Mouse (Mus musculus): ENCODE data around the gene Foxp1. TPM values are rescaled to one million over a fixed set of nuclear protein-coding genes. Genes with fewer than 3 reads are reported as not detected.

The Foxp1 gene
- total and polyA plus RNA-seq, 2 experiments from 2014 or later, result 112 to 167 TPM

DNA sequence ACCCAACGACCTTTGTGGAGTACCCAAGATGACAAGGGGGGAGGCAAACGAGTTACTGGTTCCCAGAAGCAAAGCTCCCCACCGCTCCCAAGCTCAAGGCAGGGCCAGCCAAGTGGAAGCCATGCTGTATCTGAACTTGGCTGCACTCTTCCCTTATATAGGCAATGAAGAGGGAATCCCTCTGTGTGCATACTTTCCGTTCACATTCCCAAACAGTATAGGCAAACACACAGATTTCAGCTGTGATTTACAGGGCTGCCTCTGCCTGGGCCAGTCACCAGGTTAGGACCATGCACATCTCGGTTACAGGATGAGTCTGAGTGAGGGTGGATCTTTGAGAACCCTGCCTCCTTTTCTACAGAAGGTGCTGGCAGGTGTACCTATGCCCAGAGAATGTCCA is 429.3 kb downstream of the Foxp1 start:
- DNase-seq (no peak), ATAC-seq (no peak)
- Histone ChIP-seq H3K9ac (no peak overlapping the region), H3K36me3 (ENCODE audit: insufficient read depth) (no peaks in the 10 kb centered on the region), H3K4me2 (ENCODE audit: low read depth) (no peak overlapping the region), H3K4me1 (ENCODE audit: insufficient read depth) (peaks cover 7% of the 10 kb centered on the region), H3K27me3 (ENCODE audit: insufficient read depth, low read length) (no peaks in the 10 kb centered on the region), H3K9me3 (ENCODE audit: low read length) (no peaks in the 10 kb centered on the region), H3K4me3 (ENCODE audit: low read depth, low read length) (no peak overlapping the region), H3K27ac (ENCODE audit: low read depth, low read length) (no peak overlapping the region)
- 58% methylated on average over 5 of the region's 5 CpGs for WGBS
- no peak for TF ChIP-seq CTCF (IDR thresholded peaks at IDR 0.05; ENCODE audit: low read depth)

DNA sequence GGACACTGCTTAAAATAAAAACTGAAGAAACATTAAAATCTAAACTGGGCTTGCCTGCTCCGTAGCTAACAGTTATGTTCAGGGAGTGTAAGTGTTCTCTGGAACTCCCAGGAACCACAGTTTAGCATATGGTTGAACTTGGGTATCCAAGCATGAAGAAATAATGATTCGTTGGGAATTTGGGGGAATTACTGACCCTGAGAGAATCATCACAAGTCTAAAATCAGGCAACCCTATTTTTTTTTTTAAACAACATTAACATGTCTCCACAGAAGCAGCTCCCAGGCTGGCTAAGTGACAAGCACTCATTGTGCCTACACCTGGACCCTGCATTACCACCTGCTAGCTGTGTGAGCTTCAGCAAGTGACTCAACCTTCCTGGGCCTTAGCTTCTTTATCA is 430.7 kb downstream of the Foxp1 start:
- Histone ChIP-seq H3K4me3 (ENCODE audit: low read depth, low read length) (no peak overlapping the region), H3K27ac (ENCODE audit: low read depth, low read length) (no peak overlapping the region), H3K27me3 (ENCODE audit: insufficient read depth, low read length) (no peaks in the 10 kb centered on the region), H3K9me3 (ENCODE audit: low read length) (no peaks in the 10 kb centered on the region), H3K9ac (no peak overlapping the region), H3K4me2 (ENCODE audit: low read depth) (no peak overlapping the region), H3K4me1 (ENCODE audit: insufficient read depth) (peaks cover 7% of the 10 kb centered on the region), H3K36me3 (ENCODE audit: insufficient read depth) (no peaks in the 10 kb centered on the region)
- 50% methylated on average over 2 of the region's 2 CpGs for WGBS
- ATAC-seq (no peak), DNase-seq (no peak)
- no peak for TF ChIP-seq CTCF (IDR thresholded peaks at IDR 0.05; ENCODE audit: low read depth)

DNA sequence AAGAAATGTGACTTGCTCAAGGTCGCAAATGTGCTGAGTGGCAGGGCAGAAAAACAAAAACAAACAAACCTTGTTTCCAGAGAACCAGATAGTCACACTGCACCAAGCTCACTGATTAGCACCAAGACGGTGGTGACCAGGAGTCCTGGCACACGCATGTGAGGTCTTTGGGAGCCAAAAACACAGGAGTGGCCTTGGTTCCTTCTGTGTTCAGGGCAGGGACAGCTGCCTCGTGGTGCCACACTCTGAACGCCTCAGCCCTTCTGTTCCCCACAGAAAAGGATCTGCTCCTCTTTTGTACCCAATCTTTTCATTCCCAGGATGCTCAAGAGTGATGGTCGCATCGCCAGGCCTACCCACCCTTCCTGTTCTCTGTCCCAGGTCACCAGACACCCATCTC is 434.9 kb downstream of the Foxp1 start:
- Histone ChIP-seq H3K27ac (ENCODE audit: low read depth, low read length) (no peak overlapping the region), H3K27me3 (ENCODE audit: insufficient read depth, low read length) (no peaks in the 10 kb centered on the region), H3K4me2 (ENCODE audit: low read depth) (no peak overlapping the region), H3K4me1 (ENCODE audit: insufficient read depth) (no peaks in the 10 kb centered on the region), H3K4me3 (ENCODE audit: low read depth, low read length) (no peak overlapping the region), H3K9me3 (ENCODE audit: low read length) (no peaks in the 10 kb centered on the region), H3K36me3 (ENCODE audit: insufficient read depth) (no peaks in the 10 kb centered on the region), H3K9ac (no peak overlapping the region)
- ATAC-seq, result no peak
- no peak for DNase-seq
- no peak for TF ChIP-seq CTCF (IDR thresholded peaks at IDR 0.05; ENCODE audit: low read depth)
- WGBS, result 66% methylated on average over 7 of the region's 7 CpGs

DNA sequence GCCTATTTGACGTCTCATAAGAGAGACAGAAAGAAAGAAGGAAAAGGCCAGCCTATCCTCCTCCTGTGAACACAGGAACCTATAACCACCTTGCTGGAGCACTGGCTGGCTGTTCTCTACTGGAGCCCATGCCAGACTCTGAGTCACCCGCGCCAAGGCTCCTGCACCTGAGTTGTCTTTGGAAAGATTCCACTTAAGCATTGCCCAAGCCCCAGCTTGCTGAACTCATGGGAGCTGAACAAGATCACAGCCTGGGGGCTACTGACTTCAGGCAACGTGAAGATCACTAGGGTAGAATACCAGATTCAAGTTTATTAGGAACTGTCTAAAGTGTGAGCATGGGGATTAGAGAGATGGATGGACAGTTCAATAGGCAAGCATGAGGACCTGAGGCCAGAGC is 437.6 kb downstream of the Foxp1 start:
- H3K4me3 ChIP-seq (ENCODE audit: low read depth, low read length), result no peak overlapping the region
- no peaks in the 10 kb centered on the region for H3K9me3 ChIP-seq (ENCODE audit: low read length)
- TF ChIP-seq CTCF (IDR thresholded peaks at IDR 0.05; ENCODE audit: low read depth), result no peak
- H3K9ac ChIP-seq, result no peak overlapping the region
- no peaks in the 10 kb centered on the region for H3K36me3 ChIP-seq (ENCODE audit: insufficient read depth)
- 92% methylated on average over 4 of the region's 4 CpGs for WGBS
- ATAC-seq (no peak), DNase-seq (no peak)
- 0 out of 2 replicates have a peak, but pooled peaks cover 4% of the 10 kb centered on the region for H3K4me1 ChIP-seq (ENCODE audit: insufficient read depth)
- H3K4me2 ChIP-seq (ENCODE audit: low read depth), result no peak overlapping the region
- H3K27ac ChIP-seq (ENCODE audit: low read depth, low read length), result no peak overlapping the region
- no peaks in the 10 kb centered on the region for H3K27me3 ChIP-seq (ENCODE audit: insufficient read depth, low read length)

DNA sequence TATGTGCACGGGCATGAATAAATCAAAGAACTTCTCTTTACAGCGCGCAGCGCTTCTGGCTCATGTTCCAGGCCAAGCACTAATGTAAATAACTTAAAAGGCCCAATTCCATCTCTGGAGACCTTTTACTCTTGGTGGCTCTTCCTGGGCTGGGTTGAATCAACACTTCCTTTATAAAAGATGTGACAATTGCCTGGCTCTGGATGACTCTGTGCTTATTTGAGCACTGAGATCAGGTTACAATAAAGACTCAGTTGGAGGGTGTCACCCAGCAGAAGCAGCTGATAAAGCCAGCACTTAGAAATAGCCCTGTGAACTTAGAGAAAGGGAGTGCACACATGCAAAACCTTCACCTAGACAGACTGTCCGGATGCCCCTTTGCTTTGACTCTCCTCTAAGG is 441.3 kb downstream of the Foxp1 start:
- Histone ChIP-seq H3K4me1 (ENCODE audit: insufficient read depth) (0 out of 2 replicates have a peak, but pooled peaks cover 4% of the 10 kb centered on the region), H3K27ac (ENCODE audit: low read depth, low read length) (no peak overlapping the region), H3K36me3 (ENCODE audit: insufficient read depth) (no peaks in the 10 kb centered on the region), H3K9ac (no peak overlapping the region), H3K4me3 (ENCODE audit: low read depth, low read length) (no peak overlapping the region), H3K27me3 (ENCODE audit: insufficient read depth, low read length) (no peaks in the 10 kb centered on the region), H3K9me3 (ENCODE audit: low read length) (no peaks in the 10 kb centered on the region), H3K4me2 (ENCODE audit: low read depth) (no peak overlapping the region)
- TF ChIP-seq CTCF (IDR thresholded peaks at IDR 0.05; ENCODE audit: low read depth), result no peak
- DNase-seq (no peak), ATAC-seq (no peak)
- 60% methylated on average over 5 of the region's 5 CpGs for WGBS

DNA sequence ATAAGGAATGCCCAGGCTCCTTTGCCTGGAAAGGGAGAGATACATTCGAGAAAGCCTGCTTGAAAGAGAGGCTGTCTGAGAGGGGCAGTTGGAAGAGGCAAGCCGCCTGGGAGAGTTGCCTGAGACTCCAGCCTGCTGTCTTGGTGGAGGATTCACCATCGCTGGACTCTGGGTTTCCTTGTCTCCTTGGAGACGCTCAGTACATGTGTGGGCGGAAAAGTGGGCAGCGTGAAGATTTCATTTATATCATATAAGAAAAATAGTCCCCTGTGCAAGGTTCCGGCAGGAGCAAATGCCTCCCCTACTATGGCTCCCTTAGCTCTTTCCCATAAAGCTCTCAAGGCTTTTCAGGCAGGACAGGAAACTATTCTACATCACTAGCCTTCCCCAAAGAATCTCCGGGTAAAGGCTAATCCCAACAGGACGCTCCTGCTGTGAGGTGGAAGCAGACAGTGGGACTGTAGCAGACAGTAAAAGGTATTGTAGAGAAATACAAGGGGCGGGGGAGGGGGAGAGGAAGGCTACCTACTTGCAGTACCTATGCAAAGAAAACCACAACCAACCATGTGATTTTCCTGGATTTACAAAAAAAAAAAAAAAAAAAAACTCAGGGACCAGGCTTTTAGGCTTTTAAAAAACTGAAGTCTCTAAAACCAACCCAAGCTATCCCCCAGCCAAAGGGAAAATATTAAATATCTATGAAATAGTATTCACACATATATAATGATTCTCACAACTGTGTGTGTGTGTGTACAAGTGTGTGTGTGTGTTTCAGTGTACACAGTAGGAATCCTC is 443.3 kb downstream of the Foxp1 start:
- Histone ChIP-seq H3K9ac (no peak overlapping the region), H3K27ac (ENCODE audit: low read depth, low read length) (no peak overlapping the region), H3K36me3 (ENCODE audit: insufficient read depth) (0 out of 2 replicates have a peak, but pooled peaks cover 4% of the 10 kb centered on the region), H3K4me2 (ENCODE audit: low read depth) (no peak overlapping the region), H3K4me1 (ENCODE audit: insufficient read depth) (0 out of 2 replicates have a peak, but pooled peaks cover 4% of the 10 kb centered on the region), H3K4me3 (ENCODE audit: low read depth, low read length) (no peak overlapping the region), H3K9me3 (ENCODE audit: low read length) (no peaks in the 10 kb centered on the region), H3K27me3 (ENCODE audit: insufficient read depth, low read length) (no peaks in the 10 kb centered on the region)
- ATAC-seq, result no peak
- no peak for TF ChIP-seq CTCF (IDR thresholded peaks at IDR 0.05; ENCODE audit: low read depth)
- no peak for DNase-seq
- 48% methylated on average over 10 of the region's 10 CpGs for WGBS

DNA sequence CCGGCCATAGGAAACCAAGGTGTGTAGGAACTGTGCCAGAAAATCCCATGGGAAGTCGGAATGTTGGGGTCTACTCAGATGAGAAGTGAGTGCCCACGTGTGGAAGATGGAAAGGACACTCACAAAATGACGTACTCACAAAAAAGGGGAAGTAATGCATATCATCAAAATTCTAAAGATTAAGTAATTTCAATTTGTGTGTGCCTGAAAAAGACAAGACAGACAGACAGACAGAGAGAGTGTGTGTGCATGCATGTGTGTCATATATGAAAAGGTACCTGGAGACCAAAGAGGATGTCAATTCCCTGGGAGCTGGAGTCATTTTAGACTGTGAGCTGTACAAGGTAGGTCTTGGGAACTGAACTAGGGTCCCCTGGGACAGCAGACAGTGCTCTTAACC is 444.4 kb downstream of the Foxp1 start:
- ATAC-seq (no peak), DNase-seq (no peak)
- WGBS, result 98% methylated on average over 4 of the region's 4 CpGs
- H3K4me1 ChIP-seq (ENCODE audit: insufficient read depth), result 0 out of 2 replicates have a peak, but pooled peaks cover 4% of the 10 kb centered on the region
- no peaks in the 10 kb centered on the region for H3K9me3 ChIP-seq (ENCODE audit: low read length)
- H3K9ac ChIP-seq, result no peak overlapping the region
- no peak overlapping the region for H3K4me2 ChIP-seq (ENCODE audit: low read depth)
- H3K4me3 ChIP-seq (ENCODE audit: low read depth, low read length), result no peak overlapping the region
- 0 out of 2 replicates have a peak, but pooled peaks cover 4% of the 10 kb centered on the region for H3K36me3 ChIP-seq (ENCODE audit: insufficient read depth)
- H3K27me3 ChIP-seq (ENCODE audit: insufficient read depth, low read length), result no peaks in the 10 kb centered on the region
- H3K27ac ChIP-seq (ENCODE audit: low read depth, low read length), result no peak overlapping the region
- TF ChIP-seq CTCF (IDR thresholded peaks at IDR 0.05; ENCODE audit: low read depth), result no peak
